Mouse (Mus musculus) myocyte (in vitro differentiated cells): ENCODE results near the gene Mlip. TPM values are rescaled to one million over a fixed set of nuclear protein-coding genes. Genes with fewer than 3 reads are reported as not detected.
"Not testable (repeated sequence)": the region's sequence is repeated elsewhere in the genome, so short reads cannot be mapped to it uniquely, and the experiment has no call there.

Source experiments
- H3K27me3 ChIP-seq: one replicate; pipeline ENCODE4 v1.6.1; 2011; ENCODE audit not compliant: control insufficient read depth, insufficient read depth, insufficient read length
- H3K36me3 ChIP-seq: one replicate; pipeline ENCODE4 v1.6.1; 2011; ENCODE audit not compliant: control insufficient read depth, insufficient read depth
- H3K4me2 ChIP-seq: one replicate; pipeline ENCODE4 v1.6.1; 2011; ENCODE audit warnings: low read depth, control low read depth
- H3K4me3 ChIP-seq: one replicate; pipeline ENCODE4 v1.5.1; 2011; ENCODE audit warnings: mild to moderate bottlenecking, control low read depth, moderate library complexity
- H3K79me2 ChIP-seq: one replicate; pipeline ENCODE4 v1.6.1; 2011; ENCODE audit not compliant: control insufficient read depth, insufficient read depth
- H3ac ChIP-seq: one replicate; pipeline ENCODE4 v1.6.1; 2011; ENCODE audit not compliant: control insufficient read depth, insufficient read length
- CEBPB ChIP-seq: IDR thresholded peaks from 2 replicates; pipeline ENCODE4 v1.6.1; 2011; ENCODE audit warnings: mild to moderate bottlenecking, moderate library complexity; ENCODE audit not compliant: poor library complexity, insufficient read depth, severe bottlenecking
- MAX ChIP-seq: IDR thresholded peaks from one replicate; pipeline ENCODE4 v1.6.1; 2011; ENCODE audit warnings: low read depth, mild to moderate bottlenecking, control low read depth
- MYOD1 ChIP-seq, 3 experiments: IDR thresholded peaks; one replicate each; pipeline ENCODE4 v1.6.1; 2011; ENCODE audit warnings: control low read depth in 2 of 3, low read depth in 2 of 3, mild to moderate bottlenecking in 2 of 3, moderate library complexity in 1 of 3; ENCODE audit not compliant: insufficient read length in 2 of 3, control insufficient read depth in 1 of 3
- MYOG ChIP-seq, 3 experiments: IDR thresholded peaks; one replicate each; pipeline ENCODE4 v1.6.1; 2011; ENCODE audit warnings: control low read depth in 2 of 3, low read depth in 2 of 3, mild to moderate bottlenecking in 2 of 3; ENCODE audit not compliant: insufficient read length in 2 of 3, control insufficient read depth in 1 of 3, insufficient read depth in 1 of 3
- POLR2A ChIP-seq: IDR thresholded peaks from one replicate; pipeline ENCODE4 v1.6.1; 2011; ENCODE audit warnings: low read depth, mild to moderate bottlenecking, control low read depth, moderate library complexity; ENCODE audit not compliant: insufficient read length
- POLR2AphosphoS2 ChIP-seq: IDR thresholded peaks from one replicate; pipeline ENCODE4 v1.6.1; 2011; ENCODE audit warnings: low read depth, control low read depth; ENCODE audit not compliant: insufficient read length
- TCF12 ChIP-seq: IDR thresholded peaks from one replicate; pipeline ENCODE4 v1.6.1; 2011; ENCODE audit warnings: mild to moderate bottlenecking, control low read depth; ENCODE audit not compliant: poor library complexity, insufficient read depth, severe bottlenecking
- TCF3 ChIP-seq: IDR thresholded peaks from one replicate; pipeline ENCODE4 v1.6.1; 2011; ENCODE audit warnings: low read depth, control low read depth; ENCODE audit not compliant: insufficient read length
- USF1 ChIP-seq: IDR thresholded peaks from one replicate; pipeline ENCODE4 v1.6.1; 2011; ENCODE audit warnings: low read depth, mild to moderate bottlenecking, control low read depth, moderate library complexity
- polyA plus RNA-seq: library from polyadenylated mRNA; unstranded; fragments of >200 nt; fragmentation: generic; extraction: Trizol; gene quantifications from one replicate; pipeline ENCODE4 v1.2.1, GENCODE M21; 2012; ENCODE audit warnings: missing spikeins

Gene Mlip
- polyA plus RNA-seq, 1 experiment: 4.4 TPM

DNA sequence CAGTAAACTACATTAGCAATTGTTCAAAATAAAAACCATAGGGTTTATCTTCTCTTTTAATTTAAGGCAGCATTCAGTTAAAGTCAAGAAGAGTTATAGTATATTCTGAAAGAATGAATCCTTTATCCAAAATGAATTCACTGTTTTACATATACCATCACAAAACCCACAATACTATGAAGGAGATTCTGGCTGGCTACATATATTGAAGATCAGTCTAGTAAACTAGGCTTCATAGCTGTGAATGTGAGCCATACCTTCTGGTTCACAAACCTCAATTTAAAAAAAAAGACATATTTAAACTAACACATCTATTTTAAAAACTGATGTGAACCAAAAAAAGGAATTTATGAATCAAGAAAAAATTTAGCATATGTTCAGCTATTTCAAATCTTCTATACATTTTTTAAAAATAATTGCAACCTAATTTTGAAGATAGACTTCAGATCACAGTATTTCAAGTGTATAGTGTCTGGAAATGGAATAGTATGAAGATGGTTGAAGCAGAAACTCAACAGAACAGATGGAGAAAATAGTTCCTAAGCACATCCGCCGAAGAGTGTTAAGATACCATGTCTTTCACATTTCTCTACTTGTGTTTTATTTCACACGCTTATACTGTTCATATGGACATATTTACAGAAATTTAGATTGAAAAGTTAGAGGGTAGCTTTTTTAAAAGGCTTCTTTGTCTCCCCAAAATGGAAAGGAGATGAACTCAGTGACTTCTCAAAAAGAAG is 204.1 kb downstream of the Mlip start:
- no peaks in the 10 kb centered on the region for H3K79me2 ChIP-seq
- TF ChIP-seq POLR2A: no peak
- TF ChIP-seq POLR2AphosphoS2: no peak
- no peak overlapping the region for H3ac ChIP-seq
- H3K4me3 ChIP-seq: no peak overlapping the region
- no peak overlapping the region for H3K4me2 ChIP-seq
- no peaks in the 10 kb centered on the region for H3K27me3 ChIP-seq
- no peaks in the 10 kb centered on the region for H3K36me3 ChIP-seq

- no peak for TF ChIP-seq MAX
- TF ChIP-seq TCF3: no peak
- TF ChIP-seq POLR2A: no peak
- no peak for TF ChIP-seq USF1
- no peak for TF ChIP-seq POLR2AphosphoS2
- H3K4me2 ChIP-seq: no peak overlapping the region
- no peaks in the 10 kb centered on the region for H3K79me2 ChIP-seq
- H3K27me3 ChIP-seq: no peaks in the 10 kb centered on the region
- H3K36me3 ChIP-seq: no peaks in the 10 kb centered on the region
- H3ac ChIP-seq: no peak overlapping the region
- no peak overlapping the region for H3K4me3 ChIP-seq
Observed at GRCm38 (mm10) chr9:77119735-77120134, 233.0 kb downstream of the Mlip start.

- Histone ChIP-seq H3K36me3 (no peaks in the 10 kb centered on the region), H3K4me2 (no peak overlapping the region)
- TF ChIP-seq MAX: no peak
- no peak for TF ChIP-seq MYOD1 (IDR thresholded peaks at IDR 0.05; ENCODE audit: control insufficient read depth in 1 of 3, insufficient read length in 2 of 3, low read depth in 2 of 3)
- TF ChIP-seq CEBPB: no peak
- TF ChIP-seq POLR2A: no peak
- TF ChIP-seq POLR2AphosphoS2: no peak
- TF ChIP-seq MYOG (IDR thresholded peaks at IDR 0.05; ENCODE audit: control insufficient read depth in 1 of 3, insufficient read depth in 1 of 3, insufficient read length in 2 of 3, low read depth in 2 of 3): no peak
Observed at GRCm38 (mm10) chr9:77096886-77097285, 255.9 kb downstream of the Mlip start.

DNA sequence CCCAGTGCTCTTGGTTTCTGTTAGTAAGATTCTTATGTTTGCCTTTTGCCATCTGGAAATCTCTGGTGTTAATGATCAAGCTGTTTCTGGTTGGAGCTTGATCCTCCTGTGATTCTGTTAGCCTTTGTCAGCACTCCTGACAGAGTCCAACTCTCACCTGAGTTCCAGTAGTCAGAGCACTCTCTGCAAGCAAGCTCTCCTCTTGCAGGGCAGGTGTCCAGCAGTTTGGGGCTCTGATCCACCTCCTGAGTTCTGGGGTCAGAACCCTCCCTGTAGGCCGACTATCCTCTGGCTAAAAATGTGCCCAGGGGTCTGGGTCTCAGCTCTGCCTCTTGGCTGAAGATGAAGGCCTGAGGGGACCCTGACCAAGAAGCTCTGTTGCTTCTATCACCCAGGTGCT is 269.5 kb downstream of the Mlip start:
- not testable (repeated sequence) for H3K4me3 ChIP-seq, H3K36me3 ChIP-seq, H3K4me2 ChIP-seq, H3K79me2 ChIP-seq, H3K27me3 ChIP-seq, H3ac ChIP-seq

More at GRCm38 (mm10) chr9:77096886-77097285, 255.9 kb downstream of the Mlip start:
- Histone ChIP-seq H3ac (no peak overlapping the region), H3K79me2 (no peaks in the 10 kb centered on the region), H3K27me3 (no peaks in the 10 kb centered on the region), H3K4me3 (no peak overlapping the region)

DNA sequence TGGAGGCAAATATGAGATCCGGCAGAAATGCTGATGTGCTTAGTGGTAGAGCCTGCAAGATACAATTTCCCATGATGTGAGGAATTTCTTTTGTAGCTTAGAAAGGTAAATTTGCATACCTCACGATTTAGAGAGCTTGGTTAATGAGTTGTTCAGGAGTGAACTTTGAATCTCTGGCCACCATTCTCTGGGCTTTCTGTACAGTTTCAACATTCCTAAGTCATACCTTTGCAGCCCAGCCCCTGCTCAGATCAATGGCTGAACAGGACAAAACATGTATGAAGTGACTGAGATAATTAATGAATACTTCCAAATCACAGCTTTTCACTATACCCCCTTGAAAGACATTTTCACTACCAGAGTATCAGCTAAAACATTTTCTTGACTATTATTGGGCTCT is 281.1 kb downstream of the Mlip start:
- H3K4me3 ChIP-seq: no peak overlapping the region
- no peak overlapping the region for H3K4me2 ChIP-seq
- no peak for TF ChIP-seq POLR2AphosphoS2
- H3K36me3 ChIP-seq: no peaks in the 10 kb centered on the region
- no peaks in the 10 kb centered on the region for H3K79me2 ChIP-seq
- no peaks in the 10 kb centered on the region for H3K27me3 ChIP-seq
- no peak overlapping the region for H3ac ChIP-seq

DNA sequence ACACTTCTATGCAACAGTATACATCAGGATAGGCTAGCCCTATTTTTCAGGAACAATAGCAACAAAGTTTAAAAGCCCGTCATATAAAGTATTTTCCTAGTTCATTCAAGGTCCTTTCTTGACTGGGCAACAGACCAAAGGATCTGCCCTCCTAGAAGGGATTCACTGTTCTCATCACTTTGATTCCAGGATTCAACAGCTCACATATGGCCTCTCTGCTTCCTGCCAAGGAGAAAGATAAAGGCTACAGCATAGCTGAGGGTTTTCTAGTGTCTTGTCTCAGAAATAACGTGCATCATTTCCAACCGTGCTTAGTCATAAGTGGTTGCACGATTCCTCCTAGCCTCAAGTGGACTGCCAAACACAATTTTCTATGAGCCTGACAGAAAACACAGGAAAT is 296.2 kb downstream of the Mlip start:
- Histone ChIP-seq H3K4me2 (no peak overlapping the region), H3K27me3 (no peaks in the 10 kb centered on the region), H3K4me3 (no peak overlapping the region), H3ac (no peak overlapping the region), H3K79me2 (no peaks in the 10 kb centered on the region), H3K36me3 (no peaks in the 10 kb centered on the region)
- TF ChIP-seq MYOG (IDR thresholded peaks at IDR 0.05; ENCODE audit: control insufficient read depth in 1 of 3, insufficient read depth in 1 of 3, insufficient read length in 2 of 3, low read depth in 2 of 3): no peak
- TF ChIP-seq POLR2A: no peak
- TF ChIP-seq CEBPB: no peak
- no peak for TF ChIP-seq TCF12
- no peak for TF ChIP-seq MAX
- no peak for TF ChIP-seq POLR2AphosphoS2
